Mouse (Mus musculus) right cerebral cortex, postnatal 14 days (tissue): ENCODE measurements around the gene Dok3.
A peak's percentile ranks its signal among the peaks of the same experiment; 100 is the strongest.

Source experiments
- DNase-seq: peaks from one replicate; pipeline ENCODE4 v3.0.0; 2022

The Dok3 gene

GRCm38 (mm10) chr13:55536194-55537175 lies 7.4 kb upstream of the Dok3 start, which contains the start of gene Ddx41:
Gene Ddx41 (minus strand): TSS chr13:55536658.
- peak; percentile 97 for DNase-seq

- DNase-seq, result no peak
These were observed 6.7 kb upstream of the Dok3 start for GRCm38 (mm10) chr13:55535796-55536193.

DNA sequence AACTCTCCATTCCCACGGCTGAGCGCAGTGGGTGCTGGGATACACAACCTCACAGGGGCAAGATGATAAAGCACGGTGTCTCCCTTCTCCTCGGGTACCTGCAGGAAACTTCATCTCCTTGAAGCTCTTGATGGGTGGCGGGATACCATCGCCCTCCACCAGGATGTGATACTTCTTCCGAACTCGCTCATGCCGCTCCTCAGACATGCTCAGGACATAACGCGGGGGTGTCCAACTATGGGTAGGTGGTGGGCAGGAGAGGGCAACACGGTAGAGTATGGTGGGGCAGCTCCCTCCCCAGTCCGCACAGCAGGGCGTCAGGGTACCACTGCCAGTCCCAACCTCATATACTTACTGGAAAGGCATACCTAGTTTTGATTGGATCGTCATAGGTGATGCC lies 6.1 kb upstream of the Dok3 start:
- DNase-seq, result no peak

- no peak for DNase-seq
These were observed 993 bp downstream of the Dok3 start for GRCm38 (mm10) chr13:55527834-55528772.

DNA sequence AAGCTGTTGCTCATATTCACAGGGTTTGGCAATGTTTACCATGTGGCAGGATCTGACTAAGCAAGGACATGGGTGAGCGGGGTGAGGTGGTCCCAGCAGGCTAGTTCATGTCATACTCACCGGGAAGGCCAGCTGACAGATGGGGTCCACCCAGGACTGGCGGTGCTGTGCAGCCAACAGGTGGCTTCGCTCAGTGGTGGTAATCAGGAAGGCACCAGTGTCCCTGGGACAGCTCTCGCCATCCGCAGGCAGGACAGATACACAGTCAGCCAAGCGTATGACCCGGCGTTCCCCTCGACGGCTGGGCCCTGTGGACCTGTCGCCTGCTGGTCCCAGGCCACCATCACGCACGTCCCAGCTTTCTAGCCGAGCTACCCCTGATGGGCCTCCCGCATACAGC lies 1.9 kb downstream of the Dok3 start:
- DNase-seq, result no peak

DNA sequence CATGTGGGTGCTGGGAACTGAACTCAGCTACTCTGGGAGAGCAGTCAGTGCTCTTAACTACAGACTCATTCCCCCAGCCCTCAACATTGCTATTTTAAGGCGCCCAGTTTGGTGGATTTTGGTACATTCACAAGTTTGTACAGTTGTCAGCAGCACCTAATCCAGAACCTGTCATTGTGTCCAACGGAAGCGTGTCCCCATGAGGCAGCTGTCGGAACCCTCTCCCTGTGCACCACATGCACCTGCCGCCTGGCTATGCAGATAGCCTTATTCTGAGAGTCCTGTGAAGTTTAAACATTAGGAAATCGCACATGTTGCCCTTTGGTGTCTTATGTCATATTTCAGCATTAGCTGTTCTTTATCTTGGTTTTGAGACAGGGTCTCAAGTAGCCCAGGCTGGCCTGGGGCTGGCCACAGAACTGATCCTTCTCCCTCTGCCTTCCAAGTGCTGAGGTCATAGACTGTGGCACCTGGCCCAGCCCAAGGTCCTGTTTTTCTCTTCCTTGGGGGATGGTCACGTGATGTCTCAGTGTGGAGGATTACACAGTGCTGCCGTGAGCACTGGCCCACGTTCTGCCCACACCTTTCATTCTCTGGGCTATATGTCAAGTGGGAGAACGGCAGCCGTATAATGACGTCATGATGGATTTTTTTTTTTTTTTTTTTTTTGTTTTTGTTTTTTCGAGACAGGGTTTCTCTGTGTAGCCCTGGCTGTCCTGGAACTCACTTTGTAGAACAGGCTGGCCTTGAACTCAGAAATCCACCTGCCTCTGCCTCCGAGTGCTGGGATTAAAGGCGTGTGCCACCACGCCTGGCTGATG lies 3.2 kb downstream of the Dok3 start:
- DNase-seq, result no peak

DNA sequence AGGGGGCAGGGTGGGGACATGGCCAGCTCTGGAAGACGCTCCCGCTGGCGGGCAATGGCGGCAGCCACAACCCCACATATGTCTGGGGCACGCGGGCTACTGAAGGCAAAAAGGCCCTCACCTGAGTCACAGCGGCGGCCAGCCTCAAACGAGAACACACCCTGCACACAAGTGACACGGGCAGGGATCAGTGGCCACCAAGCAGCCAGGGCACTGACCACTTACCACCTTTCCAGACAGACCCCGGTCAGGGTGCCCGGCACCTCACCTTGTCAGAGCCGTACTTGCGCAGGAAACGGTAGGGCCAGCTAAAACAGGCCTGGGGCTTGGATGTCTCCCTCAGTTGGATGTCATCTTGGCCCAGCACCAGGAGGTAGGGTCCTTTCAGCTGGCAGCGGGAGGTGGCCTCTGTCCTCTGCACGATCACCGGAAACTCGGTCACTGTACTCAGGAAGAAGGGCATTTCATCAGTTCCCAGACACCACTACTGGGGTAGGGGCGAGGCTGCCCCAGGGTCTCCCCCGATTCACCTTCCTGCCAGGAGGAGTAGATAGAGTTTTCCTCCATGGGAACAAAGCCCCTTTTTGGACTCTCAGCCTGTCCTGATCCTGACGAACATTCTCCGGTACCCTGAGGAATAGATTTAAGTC lies 5.0 kb downstream of the Dok3 start:
- DNase-seq, result no peak

- DNase-seq, result no peak
These were observed 5.8 kb downstream of the Dok3 start for GRCm38 (mm10) chr13:55523278-55523677.

DNA sequence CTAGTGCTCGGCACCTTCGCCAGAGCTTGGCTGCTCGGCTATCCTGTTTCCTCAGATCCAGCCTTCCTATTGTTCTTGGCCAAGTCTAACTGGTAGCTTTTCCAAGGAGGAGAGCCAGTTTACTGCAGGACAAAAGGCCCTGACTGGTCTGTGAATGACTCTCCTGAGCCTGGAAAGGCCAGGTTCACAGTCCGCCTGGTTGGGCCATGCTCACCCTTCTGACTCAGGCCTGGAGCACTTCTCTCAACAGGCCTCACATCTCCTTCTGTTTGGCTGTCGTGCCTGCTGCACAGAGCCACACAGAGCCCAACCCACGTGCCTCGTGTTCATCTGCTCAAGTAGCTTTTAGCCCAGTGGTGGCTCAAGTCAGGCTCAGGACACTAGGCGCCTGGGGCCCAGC lies 6.4 kb downstream of the Dok3 start:
- DNase-seq, result no peak

DNA sequence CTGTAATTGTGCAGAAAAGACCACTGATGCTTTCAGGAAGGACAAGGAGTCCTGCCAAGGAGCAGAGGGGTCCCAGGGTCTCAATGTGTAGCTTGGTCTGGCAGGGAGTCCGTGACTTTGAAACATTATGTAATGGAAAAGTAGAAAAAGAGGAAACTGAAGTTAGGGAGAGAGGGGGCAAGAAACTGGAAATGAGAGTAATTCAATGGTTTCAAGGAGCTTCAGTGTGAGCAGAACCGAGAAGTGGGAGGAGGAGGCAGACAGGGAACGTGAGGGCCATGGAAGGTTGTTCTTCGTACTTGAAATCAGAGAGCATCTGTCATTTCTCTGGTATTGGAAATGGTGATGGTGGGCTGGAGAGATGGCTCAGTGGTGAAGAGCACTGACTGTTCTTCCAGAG lies 9.5 kb downstream of the Dok3 start:
- no peak for DNase-seq

DNA sequence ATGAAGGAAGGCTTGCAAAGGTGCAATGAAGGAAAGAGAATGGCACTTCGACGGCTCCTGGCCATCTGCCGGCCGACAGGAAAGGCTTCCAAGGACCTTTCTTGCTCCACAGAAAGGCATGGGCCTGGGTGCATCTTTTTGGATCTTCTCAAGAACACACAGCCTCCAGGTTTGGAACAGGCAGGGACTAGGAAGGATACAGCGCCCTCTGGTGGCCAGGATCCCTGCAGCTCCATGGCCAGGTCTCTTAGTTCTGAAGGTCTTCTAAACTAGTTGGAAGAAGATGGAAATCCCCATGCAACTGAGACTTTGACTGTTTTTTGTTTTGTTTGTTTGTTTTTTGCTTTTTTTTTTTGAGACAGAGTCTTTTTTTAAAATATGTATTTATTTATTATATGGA lies 12.1 kb downstream of the Dok3 start:
- DNase-seq, result peak; percentile 95

- DNase-seq, result no peak
These were observed 15.3 kb downstream of the Dok3 start for GRCm38 (mm10) chr13:55513828-55514227.

- DNase-seq, result peak; percentile 81
These were observed 15.9 kb downstream of the Dok3 start, which contains the start of gene Pdlim7 for GRCm38 (mm10) chr13:55513111-55513748. Gene Pdlim7 (minus strand): TSS chr13:55513676.

DNA sequence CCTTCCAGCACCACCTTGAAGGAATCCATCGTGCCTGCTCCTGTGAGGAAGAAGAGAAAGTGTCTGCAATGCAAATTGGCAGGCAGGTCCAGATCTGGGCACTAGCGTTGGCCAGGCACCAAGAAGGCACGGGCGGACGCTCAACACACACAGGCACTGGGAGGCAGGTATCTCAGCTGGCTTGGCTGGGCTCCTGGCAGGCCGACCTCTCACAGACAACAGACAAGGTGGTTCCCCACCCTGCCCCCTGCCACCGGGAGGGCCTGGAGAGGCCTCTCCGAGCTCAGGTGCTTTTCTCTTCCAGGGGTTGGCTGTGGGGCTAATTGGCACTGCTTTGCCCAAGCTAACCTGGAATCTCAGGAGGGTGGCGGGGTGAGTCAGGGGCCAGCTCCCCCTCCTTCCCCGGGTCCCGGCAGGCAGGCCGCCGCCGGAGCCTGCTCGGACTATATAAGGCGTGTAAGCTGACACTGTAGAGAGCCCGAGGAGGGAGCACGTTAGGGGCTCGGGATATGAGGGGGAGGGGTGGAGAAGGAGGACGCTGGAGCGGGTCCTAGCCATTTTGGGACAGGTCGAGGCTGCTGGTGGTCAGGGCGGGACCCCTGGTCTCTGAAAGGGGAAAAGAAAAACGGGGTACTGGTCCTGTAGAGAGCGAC lies 16.6 kb downstream of the Dok3 start:
- DNase-seq, result no peak

- DNase-seq, result no peak
These were observed 17.6 kb downstream of the Dok3 start for GRCm38 (mm10) chr13:55511492-55511861.

GRCm38 (mm10) chr13:55510668-55511491 lies 18.2 kb downstream of the Dok3 start:
- DNase-seq, result no peak

DNA sequence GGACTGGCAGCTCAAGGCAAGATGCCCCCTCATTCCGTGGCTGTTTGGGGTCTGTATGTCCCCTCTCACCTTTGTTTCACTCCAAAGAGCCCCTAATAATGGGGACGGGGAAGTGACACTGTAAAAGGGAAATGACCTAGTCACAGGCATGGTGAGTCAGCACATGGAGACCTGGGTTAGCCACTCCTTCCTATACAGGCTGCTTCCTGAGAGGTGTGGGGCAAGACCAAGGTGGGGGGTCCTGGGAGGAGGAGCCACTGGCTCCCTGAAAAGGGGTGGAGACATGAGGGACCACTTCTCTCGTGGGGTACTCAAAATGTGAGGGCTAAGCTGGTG lies 18.8 kb downstream of the Dok3 start:
- DNase-seq, result no peak

DNA sequence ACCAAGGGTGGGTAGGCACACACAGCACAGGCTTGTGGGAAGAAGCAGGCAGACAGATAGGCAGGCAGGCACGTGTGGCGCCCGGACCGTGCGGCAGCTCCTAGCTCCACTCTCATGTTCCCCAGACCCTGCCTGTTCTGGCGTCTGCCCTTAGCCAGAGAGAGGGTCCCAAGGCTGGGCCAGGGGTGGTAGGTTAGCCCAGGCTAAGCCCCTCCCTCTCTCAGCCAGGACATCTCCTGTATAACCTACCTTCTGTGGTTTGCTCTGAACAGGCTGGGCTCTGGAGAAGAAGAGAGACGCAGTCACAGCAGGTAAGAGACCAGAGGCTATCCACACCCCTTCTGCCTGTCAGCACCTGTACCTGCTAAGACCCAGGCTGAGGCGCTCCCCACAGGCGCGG lies 20.6 kb downstream of the Dok3 start:
- DNase-seq, result no peak

DNA sequence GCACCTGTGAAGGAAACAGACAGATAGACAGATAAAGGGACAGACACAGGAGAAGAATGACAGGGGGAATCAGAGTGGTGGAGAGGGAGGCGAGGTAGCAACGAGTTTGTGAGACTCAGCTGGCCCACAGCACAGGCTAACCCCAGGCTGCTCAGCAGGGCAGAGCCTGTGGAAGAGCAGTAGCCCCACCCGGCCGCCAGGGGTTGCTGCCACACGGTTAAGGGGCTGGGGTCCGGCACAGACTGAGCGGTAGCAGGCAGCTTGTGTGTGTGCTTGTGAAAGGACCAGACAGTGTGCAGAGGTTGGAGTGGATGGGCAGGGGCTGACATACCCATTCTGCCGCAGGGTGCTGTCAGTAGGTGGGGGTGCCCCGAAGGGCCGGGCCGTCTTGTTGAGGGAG lies 21.2 kb downstream of the Dok3 start:
- no peak for DNase-seq

DNA sequence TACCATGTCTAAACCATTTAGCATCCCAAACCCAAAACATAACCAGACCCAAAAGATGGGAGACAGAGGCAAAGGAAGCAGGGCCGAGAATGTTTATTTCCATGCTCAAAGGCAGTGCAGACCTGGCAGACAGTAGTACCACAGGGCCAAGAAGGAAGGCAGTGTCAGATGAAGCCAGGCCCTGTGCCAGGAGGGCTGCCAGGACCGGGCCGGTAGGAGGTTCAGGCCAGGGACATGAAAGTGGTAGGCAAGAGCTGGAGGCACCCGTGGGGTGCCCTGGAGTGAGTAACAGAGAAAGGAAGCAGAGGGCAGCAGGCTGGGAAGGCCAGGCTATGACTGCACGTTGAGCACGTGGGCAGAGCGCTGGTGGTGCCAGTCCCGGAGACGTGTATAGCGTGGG lies 22.4 kb downstream of the Dok3 start:
- DNase-seq, result no peak
